Mouse (Mus musculus): ENCODE results near the gene Igflr1.

DNA sequence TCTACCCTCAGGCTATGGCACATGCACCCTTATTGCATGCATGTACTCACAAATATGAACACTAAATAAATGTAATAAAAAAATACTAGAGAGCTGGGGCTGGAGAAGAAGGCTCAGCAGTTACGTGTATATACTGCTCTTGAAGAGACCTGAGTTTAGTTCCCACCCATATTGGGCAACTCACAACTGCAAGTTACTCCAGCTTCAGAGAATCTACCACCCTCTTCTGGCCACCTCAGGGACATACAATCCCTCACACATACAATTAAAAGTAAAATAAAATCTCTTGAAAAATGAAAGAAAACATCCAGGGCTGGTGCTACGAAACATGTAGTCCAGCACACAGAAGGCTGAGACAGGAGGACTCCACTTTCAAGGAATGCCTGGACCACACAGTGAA is 49.2 kb downstream of the Igflr1 start:
- TF ChIP-seq POLR2A (IDR thresholded peaks at IDR 0.05; ENCODE audit: extremely low read depth, insufficient read depth, low read length) = no peak
- no peak for TF ChIP-seq CTCF (IDR thresholded peaks at IDR 0.05; ENCODE audit: extremely low read depth, insufficient read depth, low read length)
